Mouse (Mus musculus) C2C12 (cell line): ENCODE results near the gene Pde10a.

ENCODE experiments used
- CTCF ChIP-seq: IDR thresholded peaks from one replicate; pipeline ENCODE4 v1.5.1; 2011; ENCODE audit not compliant: control insufficient read depth, insufficient read depth, insufficient read length
- MYOG ChIP-seq: IDR thresholded peaks from one replicate; pipeline ENCODE4 v1.6.1; 2011; ENCODE audit not compliant: control insufficient read depth, insufficient read length; ENCODE audit errors: extremely low read depth
- USF1 ChIP-seq: IDR thresholded peaks from one replicate; pipeline ENCODE4 v1.6.1; 2011; ENCODE audit warnings: low read depth, mild to moderate bottlenecking, control low read depth, moderate library complexity

- TF ChIP-seq CTCF = no peak
- no peak for TF ChIP-seq MYOG
- no peak for TF ChIP-seq USF1
Measured at GRCm38 (mm10) chr17:8925819-8926383, 400.7 kb downstream of the Pde10a start.
